Mouse (Mus musculus) hindbrain, embryonic 14.5 days (tissue): ENCODE data around the gene Ctdsp1. TPM values are rescaled to one million over a fixed set of nuclear protein-coding genes. Genes with fewer than 3 reads are reported as not detected.

Experiments
- ATAC-seq: fragments of 200-750 bp; cut with Nextera tagmentation; 2 replicates; pipeline ENCODE4 v1.8.0; 2017; ENCODE audit warnings: moderate number of reproducible peaks, mild to moderate bottlenecking, moderate TSS enrichment, moderate library complexity; ENCODE audit not compliant: low FRiP score
- DNase-seq: peaks from one replicate; pipeline ENCODE4 v3.0.0-alpha.2; 2015; ENCODE audit warnings: low spot score
- H3K27ac ChIP-seq: fragments of 300-500 bp; sonication (generic); 2 replicates; pipeline ENCODE4 v1.5.1; 2014; ENCODE audit warnings: mild to moderate bottlenecking, moderate library complexity
- H3K27me3 ChIP-seq: fragments of 300-500 bp; sonication (generic); 2 replicates; pipeline ENCODE4 v1.6.1; 2014; ENCODE audit warnings: mild to moderate bottlenecking, low read length, mixed read lengths; ENCODE audit not compliant: control insufficient read depth, insufficient read depth
- H3K36me3 ChIP-seq: fragments of 300-500 bp; sonication (generic); replicated peaks from 2 replicates; pipeline ENCODE4 v1.6.1; 2014; ENCODE audit not compliant: control insufficient read depth, insufficient read depth
- H3K4me1 ChIP-seq: fragments of 300-500 bp; sonication (generic); replicated peaks from 2 replicates; pipeline ENCODE4 v1.6.1; 2014; ENCODE audit warnings: antibody characterized with exemption, low read length, mixed read lengths; ENCODE audit not compliant: control insufficient read depth, insufficient read depth
- H3K4me2 ChIP-seq: fragments of 300-500 bp; sonication (generic); replicated peaks from 2 replicates; pipeline ENCODE4 v1.6.1; 2014; ENCODE audit warnings: mild to moderate bottlenecking, moderate library complexity
- H3K4me3 ChIP-seq: fragments of 300-500 bp; sonication (generic); replicated peaks from 2 replicates; pipeline ENCODE4 v1.5.1; 2014; ENCODE audit warnings: mild to moderate bottlenecking, low read length
- H3K9ac ChIP-seq: fragments of 300-500 bp; sonication (generic); 2 replicates; pipeline ENCODE4 v1.6.1; 2014
- H3K9me3 ChIP-seq: fragments of 300-500 bp; sonication (generic); 2 replicates; pipeline ENCODE4 v1.6.1; 2016; ENCODE audit warnings: low read length; ENCODE audit not compliant: control insufficient read depth
- WGBS: fragments of 180-500 bp; shearing (Covaris S2); extraction: QIAGEN DNeasy Blood & Tissue Kit; methylation state at CpG from one replicate; pipeline ENCODE4 v1.1.7; 2014; 5-methylcytosine and 5-hydroxymethylcytosine counted together
- polyA plus RNA-seq: library from polyadenylated mRNA; unstranded; fragments of >200 nt; fragmentation: Nextera tagmentation; extraction: Ambion mirVana; gene quantifications from 2 replicates; pipeline ENCODE4 v1.2.1, GENCODE M21; 2014

The Ctdsp1 gene
- polyA plus RNA-seq, 1 experiment from 2014 or later: 20.8 TPM

DNA sequence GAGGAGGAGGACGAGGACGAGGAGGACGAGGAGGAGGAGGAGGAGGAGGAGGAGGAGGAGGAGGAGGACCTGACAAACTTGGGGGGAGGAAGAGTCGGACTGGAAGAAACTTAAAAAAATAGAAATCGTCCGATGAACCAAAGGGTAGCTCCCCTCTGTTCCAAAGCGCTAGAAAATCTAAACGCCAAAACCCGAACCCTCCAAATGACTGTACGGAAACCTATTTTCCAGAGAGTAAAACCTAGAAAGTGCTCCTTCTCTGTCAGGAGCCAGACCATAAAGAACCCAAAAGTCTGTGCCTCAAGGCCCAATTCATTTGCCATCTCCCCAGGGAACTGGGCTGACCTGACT lies 5.0 kb upstream of the Ctdsp1 start:
- peak overlapping the region; percentile 62 for H3K9ac ChIP-seq
- DNase-seq (no peak), ATAC-seq (no peak)
- peak overlapping the region; percentile 53 for H3K4me3 ChIP-seq
- no peaks in the 10 kb centered on the region for H3K36me3 ChIP-seq
- peak overlapping the region; percentile 91 for H3K27ac ChIP-seq
- H3K4me2 ChIP-seq: peak overlapping the region; percentile 59
- H3K27me3 ChIP-seq: peaks cover 15% of the 10 kb centered on the region
- no peaks in the 10 kb centered on the region for H3K9me3 ChIP-seq
- 61% methylated on average over 7 of the region's 10 CpGs for WGBS
- H3K4me1 ChIP-seq: 0 out of 2 replicates have a peak, but pooled peaks cover 3% of the 10 kb centered on the region

DNA sequence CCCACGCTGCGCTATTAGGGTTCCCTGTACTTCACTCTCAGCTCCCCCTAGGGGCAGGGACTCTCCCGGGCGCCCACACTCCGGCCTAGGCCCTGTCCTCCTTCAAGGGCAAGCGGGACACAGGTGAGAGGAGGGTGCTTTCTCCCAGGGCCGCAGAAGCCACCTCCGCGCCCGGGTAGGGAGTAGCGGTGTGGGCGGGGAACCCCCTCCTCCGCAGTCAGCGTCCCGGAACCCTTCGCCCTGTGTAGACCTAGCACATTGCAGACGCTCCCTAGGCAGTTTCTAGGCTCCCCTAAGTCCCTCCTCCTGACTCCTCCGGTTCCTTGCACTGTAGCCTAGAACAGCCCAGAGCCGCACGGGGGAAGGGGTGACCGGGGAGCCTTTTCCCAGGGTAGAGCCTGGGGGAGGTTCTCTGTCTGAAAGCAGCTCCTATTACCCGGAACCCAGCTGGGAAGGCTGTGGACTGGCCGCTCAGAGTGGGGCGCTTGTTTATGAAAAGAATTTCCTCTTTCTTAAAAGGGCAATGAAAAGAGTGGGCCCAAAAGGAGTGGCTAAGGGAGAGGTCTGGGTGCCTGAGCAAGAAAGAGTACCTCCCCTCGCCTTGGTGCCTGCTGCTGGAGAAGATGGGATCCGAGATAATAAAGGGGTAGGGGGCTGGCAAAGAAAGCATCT lies 4.5 kb upstream of the Ctdsp1 start:
- H3K9me3 ChIP-seq: no peaks in the 10 kb centered on the region
- no peaks in the 10 kb centered on the region for H3K36me3 ChIP-seq
- DNase-seq (peak; percentile 96), ATAC-seq (peak; percentile 91)
- peak overlapping the region; percentile 62 for H3K9ac ChIP-seq
- peaks cover 15% of the 10 kb centered on the region for H3K27me3 ChIP-seq
- H3K4me1 ChIP-seq: 0 out of 2 replicates have a peak, but pooled peaks cover 3% of the 10 kb centered on the region
- peak overlapping the region; percentile 53 for H3K4me3 ChIP-seq
- peak overlapping the region; percentile 59 for H3K4me2 ChIP-seq
- under 1% methylated on average over 25 of the region's 26 CpGs for WGBS
- H3K27ac ChIP-seq: peak overlapping the region; percentile 91

DNA sequence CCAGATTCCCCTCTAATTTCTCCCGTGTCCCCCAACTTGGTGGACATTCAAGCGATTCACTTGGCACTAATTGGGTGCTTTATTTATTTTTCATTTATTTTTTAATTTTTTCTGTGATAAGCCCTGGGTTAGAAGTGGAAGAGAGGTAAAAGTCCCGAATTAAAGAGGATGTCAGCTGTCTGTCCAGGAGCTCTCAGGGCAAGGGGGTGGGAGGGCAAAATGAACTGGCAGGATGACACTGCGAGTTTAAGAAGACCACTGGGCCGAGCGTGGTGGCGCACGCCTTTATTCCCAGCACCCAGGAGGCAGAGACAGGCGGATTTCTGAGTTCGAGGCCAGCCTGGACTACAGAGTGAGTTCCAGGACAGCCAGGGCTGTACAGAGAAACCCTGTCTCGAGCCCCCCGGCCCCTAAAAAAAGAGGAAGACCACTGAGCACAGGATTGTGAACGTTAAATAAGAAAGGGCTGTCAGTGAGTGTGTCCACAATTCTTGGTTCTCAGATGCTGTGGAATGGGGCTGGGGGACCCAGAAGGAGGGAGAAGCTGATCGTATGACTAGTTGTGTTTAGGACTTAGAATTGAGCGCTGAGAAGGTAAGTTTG lies 3.8 kb upstream of the Ctdsp1 start:
- ATAC-seq: no peak
- H3K9ac ChIP-seq: peak overlapping the region; percentile 62; the same call in 1 of the 2 replicates
- peak overlapping the region; percentile 53 for H3K4me3 ChIP-seq
- DNase-seq: no peak
- H3K27ac ChIP-seq: peak overlapping the region; percentile 91
- 50% methylated on average over 15 of the region's 15 CpGs for WGBS
- no peaks in the 10 kb centered on the region for H3K36me3 ChIP-seq
- peaks cover 15% of the 10 kb centered on the region for H3K27me3 ChIP-seq
- peaks cover 9% of the 10 kb centered on the region for H3K4me1 ChIP-seq
- no peaks in the 10 kb centered on the region for H3K9me3 ChIP-seq
- H3K4me2 ChIP-seq: peak overlapping the region; percentile 59

DNA sequence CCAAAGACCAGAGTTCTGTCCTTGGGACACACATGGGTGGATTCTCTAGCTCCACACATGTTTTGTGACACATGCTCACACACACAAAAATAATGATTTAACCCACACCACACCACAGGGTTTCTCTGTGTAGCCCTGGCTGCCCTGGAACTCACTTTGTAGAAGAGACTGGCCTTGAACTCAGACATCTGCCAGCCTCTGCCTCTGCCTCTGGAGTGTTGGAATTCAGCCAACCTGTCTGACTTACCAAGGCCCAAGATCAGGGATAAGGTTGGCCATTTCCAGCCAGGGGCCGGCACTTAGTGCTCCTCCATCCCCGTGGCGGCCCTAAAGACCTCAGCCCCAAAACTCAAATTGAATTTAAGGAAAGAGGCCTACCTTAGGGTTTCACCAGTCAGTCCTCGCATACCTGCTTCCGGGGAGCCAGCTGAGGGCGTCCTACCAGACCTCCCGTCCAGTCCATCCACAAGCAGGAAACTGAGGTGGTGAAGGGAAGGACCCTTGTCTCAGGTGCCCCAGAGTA lies 2.9 kb upstream of the Ctdsp1 start:
- peaks cover 17% of the 10 kb centered on the region for H3K4me1 ChIP-seq
- no peak for ATAC-seq
- H3K27ac ChIP-seq: no peak overlapping the region
- peaks cover 15% of the 10 kb centered on the region for H3K27me3 ChIP-seq
- no peak overlapping the region for H3K4me3 ChIP-seq
- no peaks in the 10 kb centered on the region for H3K9me3 ChIP-seq
- DNase-seq: no peak
- H3K9ac ChIP-seq: no peak overlapping the region
- H3K36me3 ChIP-seq: no peaks in the 10 kb centered on the region
- WGBS: 86% methylated on average over 7 of the region's 7 CpGs
- H3K4me2 ChIP-seq: no peak overlapping the region

DNA sequence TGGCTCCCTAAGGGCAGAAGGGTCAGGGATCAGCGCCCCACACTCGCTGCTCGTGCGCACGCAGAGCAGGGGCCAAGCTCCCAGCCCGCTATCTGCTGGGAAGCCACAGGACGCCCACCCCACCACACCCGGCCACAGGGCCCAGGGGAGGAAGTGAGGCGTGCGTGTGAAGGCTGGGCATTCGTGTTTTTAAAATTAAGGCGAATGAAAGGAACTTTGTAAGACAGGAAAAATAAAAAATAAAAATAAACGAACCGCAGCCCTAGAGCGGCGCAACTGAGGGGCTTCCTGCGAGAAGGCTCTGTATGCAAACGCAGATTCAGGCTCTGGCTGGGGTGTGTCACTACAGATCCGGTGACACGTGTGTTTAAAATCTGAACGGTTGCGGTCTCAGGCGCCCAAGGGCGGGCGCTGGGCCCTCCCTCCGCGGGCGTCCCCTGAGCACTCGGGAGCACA lies 1.4 kb upstream of the Ctdsp1 start:
- Histone ChIP-seq H3K4me2 (peak overlapping the region; percentile 95), H3K4me1 (peaks cover 17% of the 10 kb centered on the region), H3K4me3 (no peak overlapping the region), H3K9me3 (no peaks in the 10 kb centered on the region), H3K36me3 (peaks cover 7% of the 10 kb centered on the region; the same call in 1 of the 2 replicates), H3K9ac (0 out of 2 replicates have a peak overlapping the region, but pooled peaks have one; percentile 11), H3K27me3 (peaks cover 15% of the 10 kb centered on the region), H3K27ac (no peak overlapping the region; the same call in 1 of the 2 replicates)
- 6% methylated on average over 29 of the region's 29 CpGs for WGBS
- no peak for ATAC-seq
- no peak for DNase-seq

DNA sequence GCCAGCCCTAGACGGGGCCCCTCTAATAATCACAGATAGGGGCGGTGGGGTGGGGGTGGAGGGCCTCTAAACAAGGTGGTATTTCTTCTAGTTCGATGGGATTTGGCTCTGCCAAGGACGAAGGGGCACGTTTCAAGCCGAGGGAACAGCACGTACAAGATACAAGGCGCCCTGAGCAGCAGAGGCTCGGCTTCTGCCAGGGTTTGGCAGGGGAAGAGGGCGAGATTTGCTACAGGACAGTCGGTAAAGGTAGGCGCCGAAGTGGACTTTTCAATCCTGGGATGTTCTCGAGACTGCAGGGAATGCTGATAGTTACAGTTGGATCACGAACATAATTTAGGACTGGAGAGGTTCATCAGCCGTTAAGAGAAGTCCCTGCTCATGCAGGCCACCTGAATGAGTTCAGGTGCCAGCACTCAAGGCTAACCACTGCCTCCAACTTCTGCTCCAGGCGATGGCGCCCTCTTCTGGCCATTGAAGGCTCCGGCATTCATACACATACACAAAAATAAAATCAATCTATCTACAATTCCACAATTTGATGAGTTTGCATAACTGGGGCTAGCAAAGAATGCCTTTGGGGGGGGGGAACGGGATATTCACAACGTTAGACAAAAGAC lies 912 bp upstream of the Ctdsp1 start:
- peak; percentile 31 for DNase-seq

DNA sequence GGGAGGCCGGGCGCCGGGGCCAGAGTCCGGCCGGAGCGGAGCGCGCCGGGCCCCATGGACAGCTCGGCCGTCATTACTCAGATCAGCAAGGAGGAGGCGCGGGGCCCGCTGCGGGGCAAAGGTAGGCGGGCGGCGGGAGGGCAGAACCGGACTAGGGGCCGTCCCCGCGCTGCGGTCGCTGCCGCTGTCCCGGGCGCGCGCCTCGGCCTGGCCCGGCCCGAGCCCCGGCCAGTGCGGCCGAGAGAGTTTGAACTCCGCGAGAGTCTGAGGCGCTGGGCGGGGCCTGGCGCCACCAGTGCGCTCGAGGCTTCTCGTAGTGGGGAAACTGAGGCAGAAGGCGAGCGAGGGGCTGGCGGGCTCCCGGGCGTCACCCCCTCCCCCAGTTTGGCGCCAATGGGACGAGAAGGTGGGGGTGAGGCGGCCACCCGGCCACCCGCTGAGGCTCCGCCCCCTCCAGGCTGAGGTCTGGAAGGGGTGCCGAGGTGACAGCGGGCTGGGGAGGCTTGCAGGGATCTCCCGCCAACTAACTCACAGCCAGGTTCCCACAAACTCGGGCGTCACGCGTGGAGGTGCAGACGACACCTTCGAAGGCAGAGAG lies 634 bp downstream of the Ctdsp1 start:
- H3K27ac ChIP-seq: peak overlapping the region; percentile 86
- peak; percentile 27 for DNase-seq
- peaks cover 15% of the 10 kb centered on the region for H3K27me3 ChIP-seq
- 1% methylated on average over 23 of the region's 63 CpGs for WGBS
- peaks cover 17% of the 10 kb centered on the region for H3K4me1 ChIP-seq
- peaks cover 12% of the 10 kb centered on the region; the same call in 1 of the 2 replicates for H3K36me3 ChIP-seq
- H3K9me3 ChIP-seq: no peaks in the 10 kb centered on the region
- ATAC-seq: peak; percentile 52
- peak overlapping the region; percentile 95 for H3K4me2 ChIP-seq
- H3K4me3 ChIP-seq: peak overlapping the region; percentile 91
- peak overlapping the region; percentile 81 for H3K9ac ChIP-seq

More for the DNA sequence above, 912 bp upstream of the Ctdsp1 start:
- WGBS: 8% methylated on average over 21 of the region's 21 CpGs
- no peak for ATAC-seq
- Histone ChIP-seq H3K4me2 (peak overlapping the region; percentile 95), H3K4me3 (peak overlapping the region; percentile 91; the same call in 1 of the 2 replicates), H3K9ac (no peak overlapping the region), H3K27ac (no peak overlapping the region; the same call in 1 of the 2 replicates), H3K36me3 (peaks cover 12% of the 10 kb centered on the region; the same call in 1 of the 2 replicates), H3K9me3 (no peaks in the 10 kb centered on the region), H3K27me3 (peaks cover 15% of the 10 kb centered on the region), H3K4me1 (peaks cover 17% of the 10 kb centered on the region)

DNA sequence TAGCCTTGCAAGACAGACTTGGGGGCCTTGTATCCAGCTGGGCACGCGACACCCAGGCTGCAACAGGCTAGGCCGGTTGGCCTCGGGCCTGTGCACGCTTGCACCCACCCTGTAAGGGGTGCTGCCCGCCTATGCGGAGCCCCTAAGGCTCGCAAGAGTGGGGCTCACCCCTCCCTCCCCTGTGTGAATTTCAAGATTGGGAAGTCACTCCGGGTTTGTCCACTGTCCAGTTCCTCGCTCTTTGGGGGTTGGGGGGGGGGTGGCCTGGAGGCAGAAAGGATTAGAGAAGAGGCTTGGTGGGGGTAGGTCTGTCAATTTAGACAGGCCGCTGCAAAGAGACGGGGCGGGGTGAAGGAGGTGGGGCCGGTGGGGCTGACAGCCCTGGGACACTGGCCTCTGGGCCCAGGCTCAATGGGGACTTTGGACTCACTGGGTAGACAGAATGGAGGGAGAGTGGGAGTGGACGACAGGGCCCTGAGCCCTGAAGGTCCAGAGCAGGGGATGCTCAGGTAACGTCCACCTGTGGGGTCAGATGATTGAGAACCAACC lies 1.2 kb downstream of the Ctdsp1 start:
- ATAC-seq: peak; percentile 14
- no peak for DNase-seq
- Histone ChIP-seq H3K27me3 (peaks cover 15% of the 10 kb centered on the region), H3K4me3 (peak overlapping the region; percentile 91), H3K9ac (peak overlapping the region; percentile 81), H3K4me2 (peak overlapping the region; percentile 95), H3K27ac (peak overlapping the region; percentile 86), H3K36me3 (peaks cover 12% of the 10 kb centered on the region; the same call in 1 of the 2 replicates), H3K9me3 (no peaks in the 10 kb centered on the region), H3K4me1 (peaks cover 17% of the 10 kb centered on the region)
- WGBS: 3% methylated on average over 16 of the region's 16 CpGs
